Mouse (Mus musculus): ENCODE results near the gene Otx1. TPM values are rescaled to one million over a fixed set of nuclear protein-coding genes. Genes with fewer than 3 reads are reported as not detected.

Otx1 gene
- polyA plus RNA-seq, 1 experiment from 2014 or later: 26.8 TPM

- Histone ChIP-seq H3K4me3 (no peak overlapping the region), H3K27ac (replicated peaks) (no peak overlapping the region), H3K4me2 (replicated peaks) (no peak overlapping the region), H3K4me1 (0 out of 2 replicates have a peak, but pooled peaks cover 6% of the 10 kb centered on the region), H3K27me3 (peaks cover 10% of the 10 kb centered on the region), H3K36me3 (no peaks in the 10 kb centered on the region), H3K9ac (replicated peaks) (no peak overlapping the region), H3K9me3 (no peaks in the 10 kb centered on the region)
- ATAC-seq (ENCODE audit: low FRiP score, low read depth): no peak
- 67% methylated on average over 1 of the region's 1 CpGs for WGBS
Observed at GRCm38 (mm10) chr11:21985118-21985517, 17.6 kb downstream of the Otx1 start.

- no peak overlapping the region for H3K9ac ChIP-seq (replicated peaks)
- no peak overlapping the region for H3K4me3 ChIP-seq
- no peak overlapping the region for H3K4me2 ChIP-seq (replicated peaks)
- WGBS: 75% methylated on average over 5 of the region's 5 CpGs
- no peaks in the 10 kb centered on the region for H3K4me1 ChIP-seq
- H3K36me3 ChIP-seq: no peaks in the 10 kb centered on the region
- H3K9me3 ChIP-seq: no peaks in the 10 kb centered on the region
- H3K27me3 ChIP-seq: no peaks in the 10 kb centered on the region
- no peak for ATAC-seq (ENCODE audit: low FRiP score, low read depth)
- no peak overlapping the region for H3K27ac ChIP-seq (replicated peaks)
Observed at GRCm38 (mm10) chr11:21974005-21974531, 28.6 kb downstream of the Otx1 start.

GRCm38 (mm10) chr11:21973597-21973996 lies 29.1 kb downstream of the Otx1 start:
- no peaks in the 10 kb centered on the region for H3K9me3 ChIP-seq
- H3K9ac ChIP-seq (replicated peaks): no peak overlapping the region
- no peaks in the 10 kb centered on the region for H3K36me3 ChIP-seq
- H3K27me3 ChIP-seq: no peaks in the 10 kb centered on the region
- WGBS: 85% methylated on average over 3 of the region's 3 CpGs
- no peak overlapping the region for H3K27ac ChIP-seq (replicated peaks)
- no peak overlapping the region for H3K4me3 ChIP-seq
- no peaks in the 10 kb centered on the region for H3K4me1 ChIP-seq
- H3K4me2 ChIP-seq (replicated peaks): no peak overlapping the region
- ATAC-seq (ENCODE audit: low FRiP score, low read depth): no peak

GRCm38 (mm10) chr11:21968922-21969321 lies 33.8 kb downstream of the Otx1 start:
- H3K4me1 ChIP-seq: no peaks in the 10 kb centered on the region
- H3K4me3 ChIP-seq: no peak overlapping the region
- H3K27ac ChIP-seq (replicated peaks): no peak overlapping the region
- H3K27me3 ChIP-seq: no peaks in the 10 kb centered on the region
- H3K9ac ChIP-seq (replicated peaks): no peak overlapping the region
- no peak overlapping the region for H3K4me2 ChIP-seq (replicated peaks)
- no peaks in the 10 kb centered on the region for H3K9me3 ChIP-seq
- no peak for ATAC-seq (ENCODE audit: low FRiP score, low read depth)
- no peaks in the 10 kb centered on the region for H3K36me3 ChIP-seq
- 100% methylated on average over 3 of the region's 3 CpGs for WGBS

GRCm38 (mm10) chr11:21955167-21955566 lies 47.5 kb downstream of the Otx1 start:
- Histone ChIP-seq H3K9me3 (no peaks in the 10 kb centered on the region), H3K27ac (replicated peaks) (no peak overlapping the region), H3K36me3 (no peaks in the 10 kb centered on the region), H3K4me3 (no peak overlapping the region), H3K4me1 (no peaks in the 10 kb centered on the region), H3K4me2 (replicated peaks) (no peak overlapping the region), H3K9ac (replicated peaks) (no peak overlapping the region), H3K27me3 (no peaks in the 10 kb centered on the region)
- WGBS: 88% methylated on average over 7 of the region's 7 CpGs
- no peak for ATAC-seq (ENCODE audit: low FRiP score, low read depth)

- no peaks in the 10 kb centered on the region for H3K36me3 ChIP-seq
- ATAC-seq (ENCODE audit: low FRiP score, low read depth): no peak
- H3K4me2 ChIP-seq (replicated peaks): no peak overlapping the region
- no peaks in the 10 kb centered on the region for H3K9me3 ChIP-seq
- no peak overlapping the region for H3K4me3 ChIP-seq
- H3K27me3 ChIP-seq: no peaks in the 10 kb centered on the region
- H3K9ac ChIP-seq (replicated peaks): no peak overlapping the region
- WGBS: 90% methylated on average over 2 of the region's 2 CpGs
- no peaks in the 10 kb centered on the region for H3K4me1 ChIP-seq
- no peak overlapping the region for H3K27ac ChIP-seq (replicated peaks)
Observed at GRCm38 (mm10) chr11:21951657-21952237, 51.0 kb downstream of the Otx1 start.

- Histone ChIP-seq H3K4me3 (no peak overlapping the region), H3K27me3 (no peaks in the 10 kb centered on the region), H3K9ac (replicated peaks) (no peak overlapping the region), H3K4me2 (replicated peaks) (no peak overlapping the region), H3K27ac (replicated peaks) (no peak overlapping the region), H3K4me1 (no peaks in the 10 kb centered on the region), H3K36me3 (no peaks in the 10 kb centered on the region), H3K9me3 (no peaks in the 10 kb centered on the region)
- no peak for ATAC-seq (ENCODE audit: low FRiP score, low read depth)
Observed at GRCm38 (mm10) chr11:21950094-21950493, 52.6 kb downstream of the Otx1 start.
